Mouse (Mus musculus): Measurements from ENCODE around the gene Pdgfc.

DNA sequence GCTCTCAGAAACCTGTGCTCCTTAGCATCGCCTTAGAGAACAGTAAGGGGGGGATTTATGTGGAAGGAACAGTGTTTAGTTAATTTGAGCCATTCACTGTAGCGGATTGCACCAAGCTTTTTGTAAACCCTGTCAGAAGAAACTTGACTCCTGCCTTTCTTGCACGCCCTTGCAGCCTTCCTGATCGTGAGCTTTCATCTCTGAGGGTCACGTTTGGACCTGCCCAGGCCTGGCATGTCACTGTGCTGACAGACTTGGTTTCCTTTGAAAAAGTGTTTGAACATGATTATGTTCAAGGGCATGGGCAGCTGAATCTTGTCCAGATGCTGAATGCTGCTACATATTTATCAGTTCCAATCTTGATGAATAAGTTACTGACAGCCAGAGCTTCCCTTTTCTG is 169.0 kb downstream of the Pdgfc start:
- TF ChIP-seq POLR2A (IDR thresholded peaks at IDR 0.05; ENCODE audit: borderline replicate concordance, extremely low read depth, low read depth, low read length) (no peak), CTCF (IDR thresholded peaks at IDR 0.05; ENCODE audit: insufficient read depth, low read length) (no peak)

Measured in lung, adult 2 months (tissue).